Mouse (Mus musculus): ENCODE data around the gene Ugt3a2. TPM values are rescaled to one million over a fixed set of nuclear protein-coding genes. Genes with fewer than 3 reads are reported as not detected.

Gene Ugt3a2
- not detected in 2 replicates for total RNA-seq (2014; fragmentation: Nextera tagmentation)
- total RNA-seq (2017): not detected in 2 replicates
- not detected in 2 replicates for polyA plus RNA-seq (2012)

GRCm38 (mm10) chr15:9335341-9335740 lies at the start of gene Ugt3a2:
Ugt3a2 (plus strand) TSS chr15:9335550.
- no peaks in the 10 kb centered on the region for H3K4me1 ChIP-seq (ENCODE audit: insufficient read depth, low read depth, low read length)
- TF ChIP-seq TAL1 (conservative IDR thresholded peaks at IDR 0.05; ENCODE audit: low read depth, low read length) (no peak), GATA2 (IDR thresholded peaks at IDR 0.05; ENCODE audit: borderline replicate concordance, low read depth, low read length) (no peak), POLR2AphosphoS5 (IDR thresholded peaks at IDR 0.05; ENCODE audit: insufficient replicate concordance, low read depth, low read length) (no peak), GATA1 (IDR thresholded peaks at IDR 0.05; ENCODE audit: borderline replicate concordance, low read length) (no peak), CTCF (IDR thresholded peaks at IDR 0.05; ENCODE audit: low read depth, low read length) (no peak)
- no peaks in the 10 kb centered on the region for H3K36me3 ChIP-seq (replicated peaks)
- no peaks in the 10 kb centered on the region for H3K27me3 ChIP-seq (ENCODE audit: insufficient read depth, low read length)
- DNase-seq (ENCODE audit: low spot score): no peak
- no peaks in the 10 kb centered on the region for H3K9me3 ChIP-seq (replicated peaks)
- no peak for ATAC-seq (ENCODE audit: extremely low read depth, insufficient number of reproducible peaks, low FRiP score, poor library complexity, severe bottlenecking)
- no peak within 1 kb of the TSS for H3K4me3 ChIP-seq (ENCODE audit: low read depth, low read length)

- H3K9me3 ChIP-seq (replicated peaks): no peaks in the 10 kb centered on the region
Observed at GRCm38 (mm10) chr15:9289660-9290059, 45.7 kb upstream of the Ugt3a2 start.

GRCm38 (mm10) chr15:9305978-9306692 lies 29.2 kb upstream of the Ugt3a2 start:
- H3K4me1 ChIP-seq (ENCODE audit: insufficient read depth, low read depth, low read length): no peaks in the 10 kb centered on the region
- TF ChIP-seq POLR2AphosphoS5 (IDR thresholded peaks at IDR 0.05; ENCODE audit: insufficient replicate concordance, low read depth, low read length) (no peak), CTCF (IDR thresholded peaks at IDR 0.05; ENCODE audit: low read depth, low read length) (no peak), TAL1 (conservative IDR thresholded peaks at IDR 0.05; ENCODE audit: low read depth, low read length) (no peak), GATA2 (IDR thresholded peaks at IDR 0.05; ENCODE audit: borderline replicate concordance, low read depth, low read length) (no peak), GATA1 (IDR thresholded peaks at IDR 0.05; ENCODE audit: borderline replicate concordance, low read length) (no peak)
- H3K4me3 ChIP-seq (ENCODE audit: low read depth, low read length): no peak overlapping the region
- DNase-seq (ENCODE audit: low spot score) (no peak), ATAC-seq (ENCODE audit: extremely low read depth, insufficient number of reproducible peaks, low FRiP score, poor library complexity, severe bottlenecking) (no peak)
- H3K27me3 ChIP-seq (ENCODE audit: insufficient read depth, low read length): no peaks in the 10 kb centered on the region
- no peaks in the 10 kb centered on the region for H3K9me3 ChIP-seq (replicated peaks)
- no peaks in the 10 kb centered on the region for H3K36me3 ChIP-seq (replicated peaks)

More at GRCm38 (mm10) chr15:9289660-9290059, 45.7 kb upstream of the Ugt3a2 start:
- no peak for DNase-seq (ENCODE audit: low spot score)
- ATAC-seq (ENCODE audit: extremely low read depth, insufficient number of reproducible peaks, low FRiP score, poor library complexity, severe bottlenecking): no peak
- Histone ChIP-seq H3K36me3 (replicated peaks) (no peaks in the 10 kb centered on the region), H3K4me1 (ENCODE audit: insufficient read depth, low read depth, low read length) (no peaks in the 10 kb centered on the region), H3K27me3 (ENCODE audit: insufficient read depth, low read length) (no peaks in the 10 kb centered on the region), H3K4me3 (ENCODE audit: low read depth, low read length) (no peak overlapping the region)
- TF ChIP-seq GATA2 (IDR thresholded peaks at IDR 0.05; ENCODE audit: borderline replicate concordance, low read depth, low read length) (no peak), GATA1 (IDR thresholded peaks at IDR 0.05; ENCODE audit: borderline replicate concordance, low read length) (no peak), CTCF (IDR thresholded peaks at IDR 0.05; ENCODE audit: low read depth, low read length) (no peak), TAL1 (conservative IDR thresholded peaks at IDR 0.05; ENCODE audit: low read depth, low read length) (no peak), POLR2AphosphoS5 (IDR thresholded peaks at IDR 0.05; ENCODE audit: insufficient replicate concordance, low read depth, low read length) (no peak)

GRCm38 (mm10) chr15:9334596-9334995 lies 754 bp upstream of the Ugt3a2 start:
- no peaks in the 10 kb centered on the region for H3K9me3 ChIP-seq (replicated peaks)
- TF ChIP-seq GATA2 (IDR thresholded peaks at IDR 0.05; ENCODE audit: borderline replicate concordance, low read depth, low read length) (no peak), GATA1 (IDR thresholded peaks at IDR 0.05; ENCODE audit: borderline replicate concordance, low read length) (no peak), TAL1 (conservative IDR thresholded peaks at IDR 0.05; ENCODE audit: low read depth, low read length) (no peak), POLR2AphosphoS5 (IDR thresholded peaks at IDR 0.05; ENCODE audit: insufficient replicate concordance, low read depth, low read length) (no peak), CTCF (IDR thresholded peaks at IDR 0.05; ENCODE audit: low read depth, low read length) (no peak)
- no peaks in the 10 kb centered on the region for H3K4me1 ChIP-seq (ENCODE audit: insufficient read depth, low read depth, low read length)
- ATAC-seq (ENCODE audit: extremely low read depth, insufficient number of reproducible peaks, low FRiP score, poor library complexity, severe bottlenecking) (no peak), DNase-seq (ENCODE audit: low spot score) (no peak)
- no peaks in the 10 kb centered on the region for H3K27me3 ChIP-seq (ENCODE audit: insufficient read depth, low read length)
- H3K4me3 ChIP-seq (ENCODE audit: low read depth, low read length): no peak overlapping the region
- H3K36me3 ChIP-seq (replicated peaks): no peaks in the 10 kb centered on the region

- no peak overlapping the region for H3K4me3 ChIP-seq (ENCODE audit: low read depth, low read length)
- no peaks in the 10 kb centered on the region for H3K27me3 ChIP-seq (ENCODE audit: insufficient read depth, low read length)
Observed at GRCm38 (mm10) chr15:9336616-9337015, 1.3 kb downstream of the Ugt3a2 start.

GRCm38 (mm10) chr15:9337021-9337420 lies 1.7 kb downstream of the Ugt3a2 start:
- Histone ChIP-seq H3K4me3 (ENCODE audit: low read depth, low read length) (no peak overlapping the region), H3K4me1 (ENCODE audit: insufficient read depth, low read depth, low read length) (no peaks in the 10 kb centered on the region), H3K9me3 (replicated peaks) (no peaks in the 10 kb centered on the region), H3K27me3 (ENCODE audit: insufficient read depth, low read length) (no peaks in the 10 kb centered on the region), H3K36me3 (replicated peaks) (no peaks in the 10 kb centered on the region)
- TF ChIP-seq CTCF (IDR thresholded peaks at IDR 0.05; ENCODE audit: low read depth, low read length) (no peak), GATA2 (IDR thresholded peaks at IDR 0.05; ENCODE audit: borderline replicate concordance, low read depth, low read length) (no peak)
- DNase-seq (ENCODE audit: low spot score) (no peak), ATAC-seq (ENCODE audit: extremely low read depth, insufficient number of reproducible peaks, low FRiP score, poor library complexity, severe bottlenecking) (no peak)

More at GRCm38 (mm10) chr15:9336616-9337015, 1.3 kb downstream of the Ugt3a2 start:
- ATAC-seq (ENCODE audit: extremely low read depth, insufficient number of reproducible peaks, low FRiP score, poor library complexity, severe bottlenecking) (no peak), DNase-seq (ENCODE audit: low spot score) (no peak)
- Histone ChIP-seq H3K36me3 (replicated peaks) (no peaks in the 10 kb centered on the region), H3K9me3 (replicated peaks) (no peaks in the 10 kb centered on the region), H3K4me1 (ENCODE audit: insufficient read depth, low read depth, low read length) (no peaks in the 10 kb centered on the region)
- no peak for TF ChIP-seq GATA1 (IDR thresholded peaks at IDR 0.05; ENCODE audit: borderline replicate concordance, low read length)
- TF ChIP-seq TAL1 (conservative IDR thresholded peaks at IDR 0.05; ENCODE audit: low read depth, low read length): no peak
- no peak for TF ChIP-seq GATA2 (IDR thresholded peaks at IDR 0.05; ENCODE audit: borderline replicate concordance, low read depth, low read length)
- no peak for TF ChIP-seq CTCF (IDR thresholded peaks at IDR 0.05; ENCODE audit: low read depth, low read length)
- TF ChIP-seq POLR2AphosphoS5 (IDR thresholded peaks at IDR 0.05; ENCODE audit: insufficient replicate concordance, low read depth, low read length): no peak
